Mouse (Mus musculus) bone marrow macrophage, adult 2 months (primary cell): ENCODE data around the gene Rhox13. TPM values are rescaled to one million over a fixed set of nuclear protein-coding genes. Genes with fewer than 3 reads are reported as not detected.

Experiments used
- H3K27ac ChIP-seq: 2 replicates; pipeline ENCODE4 v1.5.1; 2012; ENCODE audit warnings: low read depth, low read length; ENCODE audit not compliant: insufficient read depth
- H3K4me1 ChIP-seq: 2 replicates; pipeline ENCODE4 v1.6.1; 2012; ENCODE audit warnings: low read length; ENCODE audit not compliant: control insufficient read depth, insufficient read depth
- H3K4me3 ChIP-seq: 2 replicates; pipeline ENCODE4 v1.5.1; 2012; ENCODE audit warnings: mild to moderate bottlenecking, low read length, moderate library complexity; ENCODE audit not compliant: insufficient read depth
- CTCF ChIP-seq: IDR thresholded peaks from 2 replicates; pipeline ENCODE4 v1.5.1; 2012; ENCODE audit warnings: low read depth, mild to moderate bottlenecking, low read length, moderate library complexity
- POLR2A ChIP-seq: IDR thresholded peaks from 2 replicates; pipeline ENCODE4 v1.6.1; 2012; ENCODE audit warnings: mild to moderate bottlenecking, low read depth, low read length, borderline replicate concordance
- polyA plus RNA-seq: library from polyadenylated mRNA; stranded (reverse); fragments of >200 nt; gene quantifications from 2 replicates; pipeline ENCODE4 v1.2.4, GENCODE M21; 2012; ENCODE audit not compliant: missing spikeins, insufficient read depth, insufficient read length

Gene Rhox13
- polyA plus RNA-seq: not detected in 2 replicates

DNA sequence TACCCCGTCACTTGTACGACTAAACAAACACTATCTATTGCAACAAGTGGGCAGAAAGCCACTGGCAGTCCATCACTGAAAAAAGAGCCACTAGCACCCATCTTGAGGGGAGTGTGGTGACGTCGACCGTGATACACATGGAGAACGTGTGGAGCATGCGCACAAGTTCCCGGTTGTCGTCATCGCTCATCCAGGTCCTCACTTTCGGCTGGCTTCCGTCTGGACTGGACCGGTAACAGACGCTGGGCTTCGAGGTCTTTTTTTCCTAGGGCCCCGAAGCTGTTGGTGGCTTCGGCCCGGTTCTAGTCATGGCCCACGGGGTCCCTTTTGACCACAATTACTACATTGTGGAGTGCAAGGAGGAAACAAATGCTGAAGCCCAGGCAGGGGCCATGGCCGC lies at the start of gene Rhox13:
Gene Rhox13, plus strand, starts transcription at position 238 of the 400 bp plus-strand sequence.
- no peak within 1 kb of the TSS for H3K27ac ChIP-seq
- no peak within 1 kb of the TSS for H3K4me3 ChIP-seq
- TF ChIP-seq POLR2A (no peak), CTCF (no peak)
- H3K4me1 ChIP-seq: no peaks in the 10 kb centered on the region

- TF ChIP-seq POLR2A (no peak), CTCF (peak; percentile 51; the same call in 1 of the 2 replicates)
- H3K4me3 ChIP-seq: no peak overlapping the region
- H3K27ac ChIP-seq: no peak overlapping the region
- no peaks in the 10 kb centered on the region for H3K4me1 ChIP-seq
These were observed 36.8 kb upstream of the Rhox13 start for GRCm38 (mm10) chrX:38084226-38084625.

DNA sequence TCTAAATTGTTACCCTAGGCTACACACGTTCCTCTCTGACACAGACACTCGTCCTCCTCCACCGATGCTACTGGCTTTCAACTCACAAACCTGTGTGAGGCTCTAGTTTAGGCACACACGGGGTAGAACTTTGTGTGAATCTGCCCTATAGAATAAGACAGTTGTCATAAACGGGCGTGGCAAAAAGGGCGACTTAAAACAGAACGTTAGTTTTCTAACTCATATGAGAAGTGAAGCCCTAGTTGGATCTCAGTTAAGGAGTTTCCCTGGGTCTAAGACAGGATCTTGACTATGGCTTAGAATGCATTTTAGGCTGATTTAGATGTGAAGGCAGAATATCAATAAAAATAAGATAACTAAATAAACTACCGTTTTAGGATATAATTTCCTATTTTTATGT lies 36.0 kb upstream of the Rhox13 start, which contains the start of gene Rhox11:
Gene Rhox11, minus strand, starts transcription at position 101 of the 400 bp plus-strand sequence.
- Histone ChIP-seq H3K27ac (no peak within 1 kb of the TSS), H3K4me1 (no peaks in the 10 kb centered on the region), H3K4me3 (no peak within 1 kb of the TSS)
- TF ChIP-seq CTCF (no peak), POLR2A (no peak)

- no peak within 1 kb of the TSS for H3K27ac ChIP-seq
- no peak for TF ChIP-seq POLR2A
- TF ChIP-seq CTCF: no peak
- H3K4me1 ChIP-seq: no peaks in the 10 kb centered on the region
- no peak within 1 kb of the TSS for H3K4me3 ChIP-seq
These were observed 10.2 kb upstream of the Rhox13 start, which contains the start of gene Rhox12 for GRCm38 (mm10) chrX:38110807-38111206. Rhox12 (minus strand) TSS chrX:38110907.

DNA sequence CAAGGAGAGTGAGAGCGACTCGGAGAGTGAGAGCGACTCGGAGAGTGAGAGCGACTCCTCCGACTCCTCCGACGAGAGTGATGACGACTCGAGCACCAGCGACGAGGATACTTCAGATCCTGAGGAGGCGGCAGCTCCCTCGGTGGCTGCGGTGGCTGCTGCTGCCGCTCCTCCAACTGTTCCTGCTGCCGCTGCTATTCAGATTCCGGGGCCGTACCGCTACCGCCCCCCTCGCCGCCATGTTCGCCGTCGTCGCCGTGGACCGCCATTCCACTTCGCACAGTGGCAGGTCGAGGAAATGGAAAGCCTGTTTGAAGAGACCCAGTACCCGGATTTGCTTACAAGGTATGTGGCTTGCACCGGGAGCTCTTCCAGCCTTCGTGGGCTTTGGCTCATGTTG lies 459 bp downstream of the Rhox13 start:
- Histone ChIP-seq H3K27ac (no peak overlapping the region), H3K4me3 (no peak overlapping the region), H3K4me1 (no peaks in the 10 kb centered on the region)
- TF ChIP-seq CTCF (no peak), POLR2A (no peak)

- TF ChIP-seq POLR2A (no peak), CTCF (no peak)
- Histone ChIP-seq H3K4me3 (no peak overlapping the region), H3K4me1 (no peaks in the 10 kb centered on the region), H3K27ac (no peak overlapping the region)
These were observed 38.1 kb downstream of the Rhox13 start for GRCm38 (mm10) chrX:38159097-38159496.

DNA sequence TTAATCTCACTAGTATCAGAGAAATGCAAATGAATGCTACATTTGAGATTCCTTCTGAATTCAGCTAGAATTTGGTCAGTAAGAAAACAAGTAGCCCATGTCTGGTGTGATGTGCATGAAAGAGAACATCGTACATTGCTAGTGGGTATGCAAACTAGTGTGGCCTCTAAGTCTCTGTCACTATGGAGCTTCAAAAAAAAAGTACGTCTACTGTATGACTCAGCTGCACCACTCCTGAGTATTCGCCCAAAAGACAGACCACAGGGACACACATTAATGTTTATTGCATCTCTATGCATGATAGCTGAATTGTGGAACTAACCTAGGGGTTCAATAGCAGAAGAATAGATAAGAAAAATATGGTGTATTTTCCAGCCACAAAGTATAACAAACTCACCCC lies 44.3 kb downstream of the Rhox13 start:
- TF ChIP-seq POLR2A (no peak), CTCF (no peak)
- H3K4me1 ChIP-seq: no peaks in the 10 kb centered on the region
- no peak overlapping the region for H3K4me3 ChIP-seq
- no peak overlapping the region for H3K27ac ChIP-seq

- TF ChIP-seq CTCF (no peak), POLR2A (no peak)
These were observed 45.0 kb downstream of the Rhox13 start for GRCm38 (mm10) chrX:38166064-38166463.

GRCm38 (mm10) chrX:38166592-38166991 lies 45.6 kb downstream of the Rhox13 start:
- no peak overlapping the region for H3K27ac ChIP-seq
- H3K4me1 ChIP-seq: no peaks in the 10 kb centered on the region
- H3K4me3 ChIP-seq: no peak overlapping the region
- TF ChIP-seq POLR2A (no peak), CTCF (no peak)

More at GRCm38 (mm10) chrX:38166064-38166463, 45.0 kb downstream of the Rhox13 start:
- no peak overlapping the region for H3K27ac ChIP-seq
- H3K4me1 ChIP-seq: no peaks in the 10 kb centered on the region
- H3K4me3 ChIP-seq: no peak overlapping the region

Other genes starting within 250 kb of the Rhox13 start
- not detected in 2 replicates for gene Rhox8, start 242.3 kb upstream of the Rhox13 start, polyA plus RNA-seq
- gene Rhox7b, start 224.0 kb upstream of the Rhox13 start, polyA plus RNA-seq: not detected in 2 replicates
- not detected in 2 replicates for gene Rhox9, start 219.4 kb upstream of the Rhox13 start, polyA plus RNA-seq
- not detected in 2 replicates for gene Btg1-ps1, start 102.4 kb upstream of the Rhox13 start, polyA plus RNA-seq
- not detected in 2 replicates for gene Btg1-ps2, start 78.1 kb upstream of the Rhox13 start, polyA plus RNA-seq
- not detected in 2 replicates for gene Rhox10, start 54.7 kb upstream of the Rhox13 start, polyA plus RNA-seq
- gene Rhox11, start 36.1 kb upstream of the Rhox13 start, polyA plus RNA-seq: not detected in 2 replicates
- not detected in 2 replicates for gene Rhox12, start 10.3 kb upstream of the Rhox13 start, polyA plus RNA-seq
- gene Zbtb33, start 68.6 kb downstream of the Rhox13 start, polyA plus RNA-seq: 13.2 and 18.0 TPM in 2 replicates
- gene Tmem255a, start 131.2 kb downstream of the Rhox13 start, polyA plus RNA-seq: not detected in 2 replicates
- gene Atp1b4, start 195.0 kb downstream of the Rhox13 start, polyA plus RNA-seq: not detected in 2 replicates